In genomic region chr4:40390183-40390582, GRCm38 (mm10) we compare ENCODE assay signal across 35 mouse cellular contexts.
"Had no signal": no experiment of that assay in that cellular context is flagged by ENCODE, and none has a peak within 500 bp of the region (broad histone marks: within the 10 kb centered on the region; RNA-seq: fewer than 3 reads in every experiment).

No protein-coding gene starts in this region.

- H3K4me1 ChIP-seq: heart, embryonic 10.5 days; heart, embryonic 12.5 days; heart, embryonic 13.5 days; heart, embryonic 15.5 days; hindbrain, embryonic 10.5 days; hindbrain, embryonic 12.5 days; hindbrain, embryonic 13.5 days; hindbrain, embryonic 15.5 days; intestine, embryonic 15.5 days; kidney, embryonic 15.5 days had no signal

- ATAC-seq: hindbrain, embryonic 16.5 days; hindbrain, postnatal 0 days; inflammation-experienced regulatory T-cells, adult 6 months; intestine, embryonic 15.5 days; intestine, embryonic 16.5 days; intestine, postnatal 0 days had no signal

- H3K36me3 ChIP-seq: heart, embryonic 10.5 days; heart, embryonic 12.5 days; heart, embryonic 13.5 days; heart, embryonic 15.5 days; hindbrain, embryonic 10.5 days; hindbrain, embryonic 12.5 days; hindbrain, embryonic 13.5 days; hindbrain, embryonic 15.5 days; intestine, embryonic 15.5 days; kidney, embryonic 15.5 days had no signal

- H3K9me3 ChIP-seq: heart, embryonic 10.5 days; heart, embryonic 12.5 days; heart, embryonic 13.5 days; heart, embryonic 15.5 days; hindbrain, embryonic 10.5 days; hindbrain, embryonic 12.5 days; hindbrain, embryonic 13.5 days; hindbrain, embryonic 15.5 days; intestine, embryonic 15.5 days; kidney, embryonic 15.5 days had no signal

- H3K4me2 ChIP-seq: heart, embryonic 11.5 days; heart, embryonic 12.5 days; heart, embryonic 13.5 days; heart, embryonic 15.5 days; hindbrain, embryonic 12.5 days; hindbrain, embryonic 13.5 days; hindbrain, embryonic 14.5 days; hindbrain, embryonic 15.5 days; intestine, embryonic 15.5 days; kidney, embryonic 15.5 days had no signal

- DNase-seq: heart, postnatal 10 days; heart, postnatal 14 days; heart, postnatal 36 days; heart, postnatal 4 days; kidney, adult 11 months; kidney, adult 18-20 months; kidney, adult 2 months; kidney, adult 8-10 months; kidney, adult 9 months; kidney, postnatal 10 days; kidney, postnatal 14 days; kidney, postnatal 25 days; kidney, postnatal 36 days; kidney, postnatal 4 days; layer of hippocampus, adult 9-11 months; layer of hippocampus, postnatal 36 days had no signal

- H3K27me3 ChIP-seq: heart, embryonic 12.5 days; heart, embryonic 13.5 days; heart, embryonic 15.5 days; hindbrain, embryonic 12.5 days; hindbrain, embryonic 13.5 days; hindbrain, embryonic 15.5 days; intestine, embryonic 15.5 days; kidney, embryonic 15.5 days had no signal

- H3K27ac ChIP-seq: heart, embryonic 10.5 days; heart, embryonic 13.5 days; heart, embryonic 15.5 days; hindbrain, embryonic 10.5 days; hindbrain, embryonic 12.5 days; hindbrain, embryonic 13.5 days; hindbrain, embryonic 14.5 days; hindbrain, embryonic 15.5 days; hindbrain, postnatal 0 days; intestine, embryonic 15.5 days; kidney, embryonic 15.5 days; kidney, postnatal 0 days; layer of hippocampus, adult 2 months had no signal

- H3K4me3 ChIP-seq: heart, embryonic 10.5 days; heart, embryonic 12.5 days; heart, embryonic 13.5 days; heart, embryonic 15.5 days; hindbrain, embryonic 10.5 days; hindbrain, embryonic 12.5 days; hindbrain, embryonic 13.5 days; hindbrain, embryonic 15.5 days; intestine, embryonic 15.5 days; kidney, embryonic 15.5 days; layer of hippocampus, adult 2 months had no signal

- H3K9ac ChIP-seq: heart, embryonic 12.5 days; heart, embryonic 13.5 days; heart, embryonic 15.5 days; hindbrain, embryonic 12.5 days; hindbrain, embryonic 13.5 days; hindbrain, embryonic 14.5 days; hindbrain, embryonic 15.5 days; intestine, embryonic 15.5 days; kidney, embryonic 15.5 days had no signal
